Mouse (Mus musculus) stomach, postnatal 0 days (tissue): ENCODE measurements around the gene Rnf217. TPM values are rescaled to one million over a fixed set of nuclear protein-coding genes. Genes with fewer than 3 reads are reported as not detected.

Experiments used
- ATAC-seq: fragments of 200-750 bp; cut with Nextera tagmentation; 2 replicates; pipeline ENCODE4 v1.8.0; 2017; ENCODE audit not compliant: low FRiP score, low TSS enrichment
- DNase-seq: peaks from one replicate; pipeline ENCODE4 v3.0.0-alpha.2; 2016; ENCODE audit warnings: low spot score
- H3K27ac ChIP-seq: fragments of 300-500 bp; sonication (generic); replicated peaks from 2 replicates; pipeline ENCODE4 v1.5.1; 2014; ENCODE audit warnings: mild to moderate bottlenecking, control low read depth
- H3K27me3 ChIP-seq: fragments of 300-500 bp; sonication (generic); 2 replicates; pipeline ENCODE4 v1.6.1; 2014; ENCODE audit warnings: low read length; ENCODE audit not compliant: control insufficient read depth, insufficient read depth
- H3K36me3 ChIP-seq: fragments of 300-500 bp; sonication (generic); 2 replicates; pipeline ENCODE4 v1.6.1; 2014; ENCODE audit warnings: low read length, mixed read lengths; ENCODE audit not compliant: control insufficient read depth, insufficient read depth
- H3K4me1 ChIP-seq: fragments of 300-500 bp; sonication (generic); replicated peaks from 2 replicates; pipeline ENCODE4 v1.6.1; 2014; ENCODE audit warnings: antibody characterized with exemption; ENCODE audit not compliant: control insufficient read depth, insufficient read depth
- H3K4me2 ChIP-seq: fragments of 300-500 bp; sonication (generic); replicated peaks from 2 replicates; pipeline ENCODE4 v1.6.1; 2014; ENCODE audit warnings: low read depth, mild to moderate bottlenecking, control low read depth, moderate library complexity
- H3K4me3 ChIP-seq: fragments of 300-500 bp; sonication (generic); 2 replicates; pipeline ENCODE4 v1.5.1; 2014; ENCODE audit warnings: low read depth, low read length, control low read depth
- H3K9ac ChIP-seq: fragments of 300-500 bp; sonication (generic); 2 replicates; pipeline ENCODE4 v1.6.1; 2014; ENCODE audit warnings: mild to moderate bottlenecking, low read length, control low read depth, mixed read lengths
- H3K9me3 ChIP-seq: fragments of 300-500 bp; sonication (generic); 2 replicates; pipeline ENCODE4 v1.6.1; 2016; ENCODE audit warnings: low read length; ENCODE audit not compliant: control insufficient read depth
- CTCF ChIP-seq: IDR thresholded peaks from 2 replicates; pipeline ENCODE4 v1.5.1; 2016; ENCODE audit warnings: antibody characterized with exemption, low read depth, mild to moderate bottlenecking, moderate library complexity
- EP300 ChIP-seq: optimal IDR thresholded peaks from 2 replicates; pipeline ENCODE3; 2016; ENCODE audit warnings: antibody characterized with exemption
- WGBS: fragments of 180-500 bp; shearing (Covaris S2); extraction: QIAGEN DNeasy Blood & Tissue Kit; methylation state at CpG from one replicate; pipeline ENCODE4 v1.1.7; 2014; 5-methylcytosine and 5-hydroxymethylcytosine counted together
- polyA plus RNA-seq: library from polyadenylated mRNA; unstranded; fragments of >200 nt; fragmentation: Nextera tagmentation; extraction: Ambion mirVana; gene quantifications from 2 replicates; pipeline ENCODE4 v1.2.1, GENCODE M21; 2015

Gene Rnf217
- polyA plus RNA-seq, 1 experiment from 2014 or later, result 1.1 TPM

GRCm38 (mm10) chr10:31547156-31547555, 61.8 kb downstream of the Rnf217 start:
- no peaks in the 10 kb centered on the region for H3K4me1 ChIP-seq
- no peak overlapping the region for H3K4me2 ChIP-seq
- no peaks in the 10 kb centered on the region for H3K27me3 ChIP-seq
- no peak overlapping the region for H3K9ac ChIP-seq
- no peaks in the 10 kb centered on the region for H3K9me3 ChIP-seq
- WGBS, result 43% methylated on average over 2 of the region's 2 CpGs
- no peak for ATAC-seq
- no peak overlapping the region for H3K27ac ChIP-seq
- no peak for TF ChIP-seq CTCF
- H3K4me3 ChIP-seq, result no peak overlapping the region
- no peak for DNase-seq
- no peaks in the 10 kb centered on the region for H3K36me3 ChIP-seq

- no peak overlapping the region for H3K4me2 ChIP-seq
- no peaks in the 10 kb centered on the region for H3K4me1 ChIP-seq
- no peak overlapping the region for H3K4me3 ChIP-seq
- H3K27ac ChIP-seq, result no peak overlapping the region
- TF ChIP-seq EP300 (no peak), CTCF (no peak)
- H3K27me3 ChIP-seq, result no peaks in the 10 kb centered on the region
- WGBS, result 88% methylated on average over 6 of the region's 6 CpGs
- DNase-seq (no peak), ATAC-seq (no peak)
- H3K36me3 ChIP-seq, result no peaks in the 10 kb centered on the region
- H3K9ac ChIP-seq, result no peak overlapping the region
- H3K9me3 ChIP-seq, result no peaks in the 10 kb centered on the region
Measured at GRCm38 (mm10) chr10:31544149-31544942, 64.6 kb downstream of the Rnf217 start.

GRCm38 (mm10) chr10:31540518-31540917, 68.5 kb downstream of the Rnf217 start:
- 88% methylated on average over 4 of the region's 4 CpGs for WGBS
- Histone ChIP-seq H3K4me3 (no peak overlapping the region), H3K27ac (no peak overlapping the region), H3K9ac (no peak overlapping the region), H3K27me3 (no peaks in the 10 kb centered on the region), H3K9me3 (no peaks in the 10 kb centered on the region), H3K4me2 (no peak overlapping the region), H3K36me3 (no peaks in the 10 kb centered on the region), H3K4me1 (no peaks in the 10 kb centered on the region; the same call in 1 of the 2 replicates)
- DNase-seq (no peak), ATAC-seq (no peak)
- no peak for TF ChIP-seq CTCF
- TF ChIP-seq EP300, result no peak

- 75% methylated on average over 2 of the region's 2 CpGs for WGBS
- ATAC-seq (no peak), DNase-seq (no peak)
- H3K27ac ChIP-seq, result peak overlapping the region; percentile 4; the same call in 1 of the 2 replicates
- no peak overlapping the region for H3K9ac ChIP-seq
- no peaks in the 10 kb centered on the region for H3K27me3 ChIP-seq
- no peaks in the 10 kb centered on the region; the same call in 1 of the 2 replicates for H3K4me1 ChIP-seq
- TF ChIP-seq CTCF (no peak), EP300 (no peak)
- no peak overlapping the region for H3K4me2 ChIP-seq
- H3K9me3 ChIP-seq, result no peaks in the 10 kb centered on the region
- no peaks in the 10 kb centered on the region for H3K36me3 ChIP-seq
- no peak overlapping the region for H3K4me3 ChIP-seq
Measured at GRCm38 (mm10) chr10:31539351-31539750, 69.6 kb downstream of the Rnf217 start.

- H3K4me3 ChIP-seq, result no peak overlapping the region
- ATAC-seq (peak; percentile 70; the same call in 1 of the 2 replicates), DNase-seq (no peak)
- H3K9me3 ChIP-seq, result no peaks in the 10 kb centered on the region
- H3K9ac ChIP-seq, result no peak overlapping the region
- H3K4me2 ChIP-seq, result no peak overlapping the region
- 66% methylated on average over 3 of the region's 3 CpGs for WGBS
- H3K36me3 ChIP-seq, result no peaks in the 10 kb centered on the region
- H3K27ac ChIP-seq, result peak overlapping the region; percentile 37; the same call in 1 of the 2 replicates
- TF ChIP-seq CTCF (no peak), EP300 (no peak)
- H3K4me1 ChIP-seq, result no peaks in the 10 kb centered on the region; the same call in 1 of the 2 replicates
- H3K27me3 ChIP-seq, result no peaks in the 10 kb centered on the region
Measured at GRCm38 (mm10) chr10:31538721-31539120, 70.3 kb downstream of the Rnf217 start.

GRCm38 (mm10) chr10:31538243-31538642, 70.7 kb downstream of the Rnf217 start:
- H3K4me3 ChIP-seq, result no peak overlapping the region
- 51% methylated on average over 2 of the region's 2 CpGs for WGBS
- DNase-seq (no peak), ATAC-seq (peak; percentile 81)
- H3K9ac ChIP-seq, result no peak overlapping the region
- no peaks in the 10 kb centered on the region; the same call in 1 of the 2 replicates for H3K4me1 ChIP-seq
- no peak for TF ChIP-seq CTCF
- no peak for TF ChIP-seq EP300
- H3K4me2 ChIP-seq, result no peak overlapping the region
- H3K27ac ChIP-seq, result no peak overlapping the region
- no peaks in the 10 kb centered on the region for H3K36me3 ChIP-seq
- H3K27me3 ChIP-seq, result no peaks in the 10 kb centered on the region
- no peaks in the 10 kb centered on the region for H3K9me3 ChIP-seq
